Mouse (Mus musculus): ENCODE measurements around the gene Ints6.
"Not testable (repeated sequence)": the region's sequence is repeated elsewhere in the genome, so short reads cannot be mapped to it uniquely, and the experiment has no call there.

Gene Ints6

DNA sequence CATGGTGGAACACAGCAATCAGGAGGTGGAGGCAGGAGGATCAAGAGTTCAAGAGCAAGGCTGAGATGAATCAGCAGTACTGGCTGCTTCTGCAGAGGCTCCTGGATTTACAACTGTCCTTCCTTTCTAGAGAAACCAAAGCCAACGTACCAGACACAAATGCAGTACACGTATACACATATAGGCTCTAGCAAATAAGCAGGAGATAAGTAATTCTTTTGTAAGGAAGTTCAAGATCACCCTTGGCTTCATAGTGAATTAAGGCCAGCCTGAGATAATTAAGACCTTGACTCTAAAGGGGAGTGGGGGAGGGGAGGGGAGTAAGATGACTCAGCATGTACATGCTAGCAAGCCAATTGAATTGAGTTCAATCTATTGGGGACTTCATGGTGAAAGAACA, 9.5 kb downstream of the Ints6 start:
- DNase-seq (ENCODE audit: low spot score in 2 of 2) = no peak

DNA sequence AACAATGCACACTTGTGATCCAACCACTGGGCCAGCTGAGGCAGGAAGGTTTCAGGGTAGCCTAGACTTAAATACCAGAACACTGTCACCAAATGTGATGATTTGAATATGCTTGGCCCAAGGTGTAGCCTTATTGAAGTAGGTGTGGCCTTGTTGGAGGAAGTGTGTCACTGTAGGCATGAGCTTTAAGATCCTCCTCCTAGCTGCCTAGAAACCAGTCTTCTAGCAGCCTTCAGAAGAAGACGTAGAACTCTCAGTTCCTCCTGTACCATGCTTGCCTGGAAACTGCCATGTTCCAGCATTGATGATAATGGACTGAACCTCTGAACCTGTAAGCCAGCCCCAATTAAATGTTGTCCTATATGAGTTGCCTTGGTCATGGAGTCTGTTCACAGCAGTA, 25.3 kb downstream of the Ints6 start:
- no peak for DNase-seq (ENCODE audit: low spot score in 2 of 2)

DNA sequence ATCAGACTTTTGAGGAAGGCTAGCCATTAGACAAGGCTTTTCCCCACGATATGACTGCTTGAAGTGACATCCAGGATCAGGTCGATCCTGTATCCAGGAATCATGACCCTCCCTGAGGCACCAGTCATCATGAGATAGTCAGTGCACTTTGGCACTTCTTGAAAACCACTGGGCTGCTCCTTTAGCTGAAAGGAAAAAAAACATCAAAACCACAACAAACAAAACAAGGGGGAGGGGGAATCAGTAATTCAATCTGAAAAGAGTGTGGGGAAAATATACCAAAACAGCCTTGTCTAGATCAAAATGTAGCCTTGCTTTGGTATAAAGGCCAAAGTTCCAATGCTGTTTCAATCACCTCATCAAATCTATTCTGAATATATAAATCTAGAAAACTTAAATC, 27.3 kb downstream of the Ints6 start:
- no peak for DNase-seq (ENCODE audit: low spot score in 2 of 2)

DNA sequence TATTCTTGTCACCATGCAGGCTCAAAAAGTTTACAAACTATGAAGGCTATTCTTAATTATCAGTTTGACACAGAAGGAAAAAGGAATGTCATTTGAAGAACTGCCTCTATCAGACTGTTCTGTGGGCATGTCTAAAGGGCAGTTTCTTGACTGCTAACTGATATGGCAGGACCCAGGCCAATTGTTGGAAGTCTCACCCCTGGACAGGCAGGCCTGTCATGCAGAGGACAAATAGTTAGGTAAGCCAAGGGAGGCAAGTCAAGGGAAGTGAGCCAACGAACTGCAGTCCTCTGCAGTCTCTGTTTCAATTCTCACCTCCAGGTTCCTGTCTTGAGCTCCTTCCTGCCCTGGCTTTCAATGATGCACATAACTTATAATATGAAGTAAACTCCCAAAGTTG, 29.1 kb downstream of the Ints6 start:
- DNase-seq (ENCODE audit: low spot score in 2 of 2) = no peak

- no peak for DNase-seq (ENCODE audit: low spot score in 2 of 2)
Observed at GRCm38 (mm10) chr14:62724560-62724959, 36.4 kb downstream of the Ints6 start.

GRCm38 (mm10) chr14:62721625-62722024, 39.3 kb downstream of the Ints6 start:
- DNase-seq (ENCODE audit: low spot score in 2 of 2) = no peak

GRCm38 (mm10) chr14:62718161-62718560, 42.8 kb downstream of the Ints6 start:
- no peak for DNase-seq (ENCODE audit: low spot score in 2 of 2)

GRCm38 (mm10) chr14:62673646-62674045, 87.3 kb downstream of the Ints6 start:
- no peak for DNase-seq (ENCODE audit: low spot score in 2 of 2)

DNA sequence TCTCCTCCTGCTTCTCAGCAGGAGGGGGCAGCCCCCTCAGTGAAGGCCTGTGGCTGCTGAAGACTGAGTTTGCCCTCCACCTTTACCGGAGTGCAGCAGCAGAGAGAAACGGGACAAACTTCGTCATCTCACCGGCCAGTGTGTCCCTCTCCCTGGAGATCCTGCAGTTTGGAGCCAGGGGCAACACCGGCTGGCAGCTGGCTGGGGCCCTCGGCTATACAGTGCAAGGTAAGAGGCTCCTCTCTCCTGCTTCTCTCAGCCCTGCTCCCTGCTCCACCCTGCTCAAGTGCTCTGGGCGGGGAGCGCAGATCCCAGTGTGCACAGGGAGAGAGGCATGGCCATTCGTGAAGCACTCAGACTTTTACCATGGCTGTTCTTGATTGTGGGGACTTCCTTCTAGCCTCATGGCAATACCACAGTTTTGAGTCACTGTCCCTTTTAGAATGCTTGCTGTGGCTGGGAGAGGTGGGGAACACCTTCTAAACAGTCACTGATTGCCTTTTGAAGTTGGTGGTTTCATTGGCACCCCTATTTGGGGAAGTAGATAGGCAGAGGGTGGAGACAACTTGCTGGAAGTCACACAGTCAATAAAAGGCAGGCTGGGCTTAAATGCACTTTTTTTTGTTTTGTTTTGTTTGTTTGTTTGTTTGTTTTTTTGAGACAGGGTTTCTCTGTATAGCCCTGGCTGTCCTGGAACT, 95.8 kb downstream of the Ints6 start:
- no peak for DNase-seq (ENCODE audit: low spot score in 2 of 2)

GRCm38 (mm10) chr14:62663367-62663766, 97.6 kb downstream of the Ints6 start, which contains the start of gene Serpine3:
TSS of gene Serpine3 (plus strand) at chr14:62663667.
- no peak for DNase-seq (ENCODE audit: low spot score in 2 of 2)

DNA sequence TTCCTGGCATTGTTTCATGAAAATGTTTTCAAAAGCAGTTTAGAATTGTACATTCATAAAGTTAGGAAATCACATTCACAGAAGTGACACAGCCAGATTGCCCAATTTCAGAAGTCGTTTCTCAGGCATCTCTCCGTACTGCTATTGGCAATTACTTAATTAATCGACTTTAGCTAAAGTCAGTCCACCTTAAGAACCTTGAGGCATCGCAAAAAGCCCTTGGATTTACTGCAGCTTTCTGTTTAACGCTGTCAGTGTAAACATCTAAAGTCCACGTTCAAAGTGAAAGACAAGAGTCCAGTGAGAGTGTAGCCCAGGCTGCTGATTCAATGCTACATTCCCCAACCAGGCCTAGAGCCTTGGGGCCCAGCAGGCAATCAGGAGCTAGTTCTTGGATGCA, 98.6 kb downstream of the Ints6 start:
- no peak for DNase-seq (ENCODE audit: low spot score in 2 of 2)

- DNase-seq (ENCODE audit: low spot score in 2 of 2) = no peak
Observed at GRCm38 (mm10) chr14:62657469-62657868, 103.5 kb downstream of the Ints6 start.

- DNase-seq (ENCODE audit: low spot score in 2 of 2) = no peak
Observed at GRCm38 (mm10) chr14:62655996-62656395, 105.0 kb downstream of the Ints6 start.

- no peak for DNase-seq (ENCODE audit: low spot score in 2 of 2)
Observed at GRCm38 (mm10) chr14:62651771-62652170, 109.2 kb downstream of the Ints6 start.

DNA sequence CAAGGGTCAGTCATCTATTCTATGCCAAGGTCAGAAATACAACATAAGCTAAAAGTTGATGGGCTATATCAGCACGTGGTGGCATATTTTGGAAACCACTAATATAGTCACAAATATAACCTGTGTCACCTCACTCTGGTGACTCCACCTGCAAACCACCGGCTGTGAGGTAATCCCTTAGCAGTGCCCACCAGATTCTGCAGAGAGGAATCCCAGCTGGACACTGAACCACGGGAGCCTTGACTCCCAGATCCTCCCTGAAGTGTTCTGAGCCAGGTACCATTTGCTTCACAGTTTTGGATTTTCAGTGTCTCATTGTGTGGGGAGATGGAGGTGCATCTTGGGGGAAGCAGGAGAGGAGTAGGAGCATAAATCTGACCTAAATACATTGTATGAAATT, 110.6 kb downstream of the Ints6 start:
- no peak for DNase-seq (ENCODE audit: low spot score in 2 of 2)

DNA sequence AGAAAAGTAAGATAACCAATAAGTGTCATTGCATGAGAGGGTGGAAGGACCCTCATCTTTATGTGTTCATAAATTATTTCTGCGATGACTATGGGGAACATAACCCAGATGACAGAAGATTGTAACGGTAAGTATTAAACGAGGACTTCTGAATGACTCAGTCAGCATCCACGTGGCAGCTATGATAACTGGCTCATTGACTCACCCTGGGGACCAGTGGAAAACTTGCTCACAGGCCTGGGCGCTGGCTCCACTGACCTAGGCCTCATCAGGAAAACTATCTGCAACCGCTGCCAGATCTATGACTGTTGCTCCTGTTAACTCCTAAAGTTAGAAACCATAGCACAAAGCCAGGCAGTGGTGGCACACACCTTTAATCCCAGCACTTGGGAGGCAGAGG, 112.6 kb downstream of the Ints6 start:
- no peak for DNase-seq (ENCODE audit: low spot score in 2 of 2)

GRCm38 (mm10) chr14:62642368-62642767, 118.6 kb downstream of the Ints6 start:
- DNase-seq (ENCODE audit: low spot score in 2 of 2) = not testable (repeated sequence)

DNA sequence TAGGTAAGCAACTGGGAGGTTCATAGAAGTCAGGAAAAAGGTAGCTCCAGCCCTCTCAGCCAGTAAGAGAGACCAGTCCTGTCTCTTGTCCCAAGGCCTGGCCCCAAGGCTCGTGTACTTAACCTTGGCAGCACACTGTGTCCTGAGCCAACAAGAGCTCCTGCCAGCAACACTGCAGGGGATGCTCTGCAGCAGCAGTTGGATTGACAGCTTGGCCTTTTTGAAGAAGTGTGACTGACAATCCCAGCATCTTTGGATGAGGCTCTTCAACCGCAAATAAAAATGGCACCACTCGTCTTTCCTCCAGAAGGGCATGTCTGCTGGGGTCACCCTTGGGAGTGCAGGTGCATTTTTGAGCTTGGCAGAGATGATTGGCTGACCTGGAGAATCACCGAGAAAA, 120.6 kb downstream of the Ints6 start:
- no peak for DNase-seq (ENCODE audit: low spot score in 2 of 2)

- DNase-seq (ENCODE audit: low spot score in 2 of 2) = no peak
Observed at GRCm38 (mm10) chr14:62639551-62639950, 121.4 kb downstream of the Ints6 start.

DNA sequence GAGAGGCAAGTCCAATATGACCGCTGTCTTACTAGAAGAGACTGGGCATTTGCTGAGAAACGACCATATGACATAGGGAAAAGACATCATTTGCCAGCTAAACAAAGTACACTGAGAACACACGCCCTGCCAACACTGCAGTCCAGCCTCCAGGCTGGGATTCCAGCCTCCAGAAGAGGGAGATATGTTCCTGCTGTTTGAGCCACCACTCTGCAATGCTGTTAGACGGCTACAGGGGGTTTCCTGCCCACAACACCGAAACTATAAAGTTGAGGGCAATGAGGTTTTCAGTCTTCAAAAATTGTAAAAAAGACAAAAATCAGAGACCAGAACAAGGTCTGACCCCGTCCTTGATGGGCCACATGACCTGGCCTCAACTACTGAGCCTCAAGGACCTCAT, 121.9 kb downstream of the Ints6 start:
- DNase-seq (ENCODE audit: low spot score in 2 of 2) = no peak

- DNase-seq (ENCODE audit: low spot score in 2 of 2) = no peak
Observed at GRCm38 (mm10) chr14:62638345-62638702, 122.6 kb downstream of the Ints6 start.

DNA sequence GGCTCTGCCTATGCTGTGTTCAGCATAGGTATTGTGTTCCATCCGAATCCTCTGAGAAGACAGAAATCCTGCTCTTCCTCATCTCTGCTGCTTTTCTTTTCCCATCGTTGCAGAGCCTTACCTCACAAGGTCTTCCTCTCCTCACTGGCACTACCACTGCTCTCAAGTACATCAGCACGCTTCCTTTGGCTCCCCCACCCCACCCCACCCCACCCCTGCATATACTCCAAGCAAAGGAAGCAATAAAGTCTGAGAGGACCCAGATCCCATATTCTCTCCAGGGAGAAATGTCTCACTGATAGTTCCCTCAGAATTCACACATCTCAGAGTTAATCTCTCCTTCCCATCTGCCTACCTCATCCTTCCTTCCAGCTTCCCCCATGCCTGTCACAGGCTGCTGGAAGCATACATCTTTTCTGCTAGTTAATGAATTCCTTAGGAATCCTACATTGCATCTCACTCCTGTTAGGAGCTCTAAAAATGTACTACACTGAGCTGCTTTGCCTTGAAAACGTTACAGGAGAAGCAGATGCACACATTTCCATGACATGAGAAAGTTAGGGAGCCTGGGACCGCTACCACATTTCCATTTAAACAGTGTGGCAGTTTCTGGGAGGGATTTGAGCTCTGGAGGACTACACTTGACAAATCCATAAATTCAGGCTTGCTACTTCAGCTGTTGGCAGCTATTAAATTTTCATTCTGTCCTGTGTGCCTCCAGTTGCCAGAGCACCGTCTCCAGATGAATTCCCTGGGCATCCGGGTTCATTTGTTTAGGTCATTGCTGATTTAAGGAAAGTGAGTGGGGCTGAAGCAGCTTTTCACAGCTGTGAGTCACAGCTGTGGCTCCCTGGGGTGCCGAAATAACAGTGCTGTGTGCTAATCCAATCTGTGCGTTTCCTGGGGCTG, 123.3 kb downstream of the Ints6 start:
- peak; percentile 32 to 40 for DNase-seq (ENCODE audit: low spot score in 2 of 2)

- no peak for DNase-seq (ENCODE audit: low spot score in 2 of 2)
Observed at GRCm38 (mm10) chr14:62627951-62628350, 133.0 kb downstream of the Ints6 start.

Measured in frontal cortex, postnatal 10 days (tissue).